Mouse (Mus musculus) kidney, adult 11 months (tissue): ENCODE data around the gene Fam104a.
A peak's percentile ranks its signal among the peaks of the same experiment; 100 is the strongest.

ENCODE experiments used
- DNase-seq: peaks from one replicate; pipeline ENCODE4 v3.0.0; 2022

The Fam104a gene

DNA sequence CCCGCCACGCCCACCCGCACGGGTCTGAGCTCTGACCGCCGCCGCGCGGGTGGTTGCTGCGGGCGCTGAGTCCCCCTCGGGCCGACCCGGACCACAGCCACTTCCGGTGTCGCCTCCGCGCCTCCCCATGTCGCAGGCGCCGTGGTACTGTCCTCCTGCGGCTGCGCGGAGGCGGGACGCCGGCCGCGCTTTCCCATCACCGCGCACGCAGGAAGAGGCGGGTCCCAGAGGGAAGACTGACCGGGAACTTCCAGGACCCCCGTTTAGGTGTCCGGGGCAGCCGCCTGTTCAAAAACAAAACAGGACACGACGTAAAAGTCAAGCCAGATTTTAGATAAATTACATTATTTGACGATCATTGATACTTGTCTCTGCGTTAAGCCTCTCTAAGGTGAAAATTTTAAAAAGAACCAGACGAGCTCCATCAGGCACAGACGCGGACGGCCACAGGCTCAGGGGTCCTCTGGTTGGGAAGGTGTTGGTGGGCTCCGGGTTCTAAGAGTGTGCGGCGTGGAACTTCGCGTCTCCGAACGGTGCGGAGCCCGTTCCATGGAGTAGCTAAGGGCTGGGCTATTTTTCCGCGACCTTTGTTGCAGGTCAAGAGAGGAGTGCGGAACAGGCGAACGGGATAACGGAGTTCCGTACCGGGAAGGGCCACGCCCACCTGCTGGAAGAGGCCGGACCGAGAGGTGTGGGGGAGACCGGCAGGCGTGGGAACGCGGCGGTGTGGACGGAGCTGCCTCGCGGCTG, at the start of gene Fam104a, which contains the start of gene D11Wsu47e:
Fam104a (minus strand) TSS at position 199 of the 750 bp plus-strand sequence.
D11Wsu47e (plus strand) TSS at position 456 of the 750 bp plus-strand sequence.
- peak; percentile 95 for DNase-seq

DNA sequence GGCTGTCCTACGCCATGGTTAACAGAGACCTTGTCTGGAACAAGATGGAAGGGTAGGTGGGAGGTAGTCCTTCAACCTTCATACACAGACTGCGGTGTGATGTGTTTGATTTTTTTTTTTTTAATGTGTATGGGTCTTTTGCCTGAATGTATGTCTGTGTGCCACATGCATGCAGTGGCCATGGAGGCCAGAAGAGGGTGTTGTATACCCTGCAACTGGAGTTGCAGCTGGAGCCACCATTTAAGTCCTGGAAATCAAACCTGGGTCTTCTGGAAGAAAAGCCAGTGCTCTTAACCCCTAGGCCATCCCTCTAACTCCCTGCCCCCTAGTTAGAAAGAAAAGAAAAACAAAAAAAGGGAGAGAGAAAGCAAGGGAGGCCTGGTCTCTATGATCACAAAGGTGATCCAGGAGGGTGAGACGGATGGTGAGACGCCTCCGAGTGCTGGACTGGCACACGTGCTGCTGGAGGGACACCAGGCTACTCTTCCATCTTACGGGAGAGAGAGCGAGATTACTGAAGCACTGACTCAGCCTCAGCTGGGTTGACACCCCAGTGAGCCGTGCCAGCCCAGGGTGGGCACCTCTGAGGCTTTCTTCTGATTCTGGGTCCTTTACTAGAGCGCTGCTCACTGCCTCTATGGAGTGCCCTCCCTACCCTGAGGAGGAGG, 48.1 kb upstream of the Fam104a start:
- no peak for DNase-seq

DNA sequence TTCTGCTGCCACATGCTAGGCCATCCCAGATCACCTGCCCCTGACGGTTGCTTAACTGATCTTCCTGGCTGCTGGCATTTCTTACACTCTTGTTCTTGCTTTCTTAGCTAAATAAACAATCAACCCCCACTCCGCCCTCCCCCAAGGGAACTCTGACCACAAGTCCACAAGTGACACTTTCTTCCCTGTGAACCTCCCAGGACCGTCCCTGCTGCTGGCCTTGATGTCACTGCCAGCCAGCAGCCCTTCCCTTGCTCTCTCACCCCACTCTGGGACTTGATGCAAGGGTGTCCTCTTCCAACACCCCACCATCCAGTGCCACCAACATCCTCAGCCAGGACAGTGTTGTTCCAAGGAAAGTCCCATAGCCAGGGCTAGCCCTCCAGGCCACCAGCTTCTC, 46.9 kb upstream of the Fam104a start:
- peak; percentile 43 for DNase-seq

DNA sequence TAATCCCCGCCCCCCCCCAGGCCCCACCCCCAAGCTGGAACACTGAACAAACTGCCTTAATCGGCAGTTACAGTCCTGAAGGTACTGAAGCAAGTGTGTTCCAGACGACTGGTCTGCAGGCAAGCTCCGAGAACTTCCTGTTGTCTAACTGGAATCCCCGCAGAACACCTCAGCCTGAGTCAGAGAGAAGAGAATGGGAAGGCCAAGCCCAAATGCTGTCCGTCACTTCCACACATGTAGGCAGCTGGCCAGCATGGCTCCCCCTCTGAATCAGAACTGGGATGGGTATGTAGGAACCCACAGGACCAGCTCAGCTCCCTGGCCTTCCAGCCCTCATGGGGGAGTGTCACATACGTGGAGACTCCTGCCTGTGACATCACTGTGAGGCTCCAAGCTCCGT, 46.0 kb upstream of the Fam104a start:
- DNase-seq: peak; percentile 47

DNA sequence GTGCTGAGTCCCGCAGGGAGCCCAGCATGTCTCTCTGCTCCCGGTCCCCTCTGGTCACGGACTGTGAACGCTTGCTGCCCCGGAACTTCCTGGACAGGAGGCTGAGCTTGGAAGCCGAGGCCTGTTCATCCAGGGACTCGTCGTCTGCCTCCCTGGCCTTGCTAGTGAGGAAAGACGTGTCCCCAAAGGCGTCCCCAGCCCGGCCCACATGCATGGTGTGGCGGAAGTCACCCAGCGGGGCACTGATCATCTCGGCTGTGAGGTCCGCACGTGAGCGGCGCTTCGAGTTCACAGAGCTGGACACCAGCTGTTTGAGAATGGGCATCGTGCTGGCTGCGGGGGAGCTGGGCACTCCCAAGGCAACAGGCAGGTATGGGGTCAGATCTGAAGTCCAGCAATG, 45.3 kb upstream of the Fam104a start:
- no peak for DNase-seq

DNA sequence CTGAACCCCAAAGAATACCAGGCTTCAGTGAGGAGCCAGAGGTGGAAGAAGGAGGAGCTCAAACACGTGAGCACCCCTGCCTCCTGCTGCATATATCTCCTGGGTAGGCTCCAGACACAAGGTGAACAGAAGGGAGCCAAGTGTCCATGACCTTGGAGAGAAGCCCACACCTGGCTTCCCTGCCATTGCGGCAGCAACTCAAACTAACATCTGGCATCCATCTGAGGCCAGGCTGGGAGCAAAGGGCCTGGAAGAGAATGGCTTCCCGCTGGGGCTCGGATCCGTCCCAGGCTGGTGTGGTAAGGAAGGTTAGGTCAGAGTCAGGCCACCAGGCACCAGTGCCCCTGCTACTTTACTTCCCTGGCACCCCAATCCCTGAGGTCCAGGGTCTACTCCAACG, 44.0 kb upstream of the Fam104a start:
- DNase-seq: no peak

DNA sequence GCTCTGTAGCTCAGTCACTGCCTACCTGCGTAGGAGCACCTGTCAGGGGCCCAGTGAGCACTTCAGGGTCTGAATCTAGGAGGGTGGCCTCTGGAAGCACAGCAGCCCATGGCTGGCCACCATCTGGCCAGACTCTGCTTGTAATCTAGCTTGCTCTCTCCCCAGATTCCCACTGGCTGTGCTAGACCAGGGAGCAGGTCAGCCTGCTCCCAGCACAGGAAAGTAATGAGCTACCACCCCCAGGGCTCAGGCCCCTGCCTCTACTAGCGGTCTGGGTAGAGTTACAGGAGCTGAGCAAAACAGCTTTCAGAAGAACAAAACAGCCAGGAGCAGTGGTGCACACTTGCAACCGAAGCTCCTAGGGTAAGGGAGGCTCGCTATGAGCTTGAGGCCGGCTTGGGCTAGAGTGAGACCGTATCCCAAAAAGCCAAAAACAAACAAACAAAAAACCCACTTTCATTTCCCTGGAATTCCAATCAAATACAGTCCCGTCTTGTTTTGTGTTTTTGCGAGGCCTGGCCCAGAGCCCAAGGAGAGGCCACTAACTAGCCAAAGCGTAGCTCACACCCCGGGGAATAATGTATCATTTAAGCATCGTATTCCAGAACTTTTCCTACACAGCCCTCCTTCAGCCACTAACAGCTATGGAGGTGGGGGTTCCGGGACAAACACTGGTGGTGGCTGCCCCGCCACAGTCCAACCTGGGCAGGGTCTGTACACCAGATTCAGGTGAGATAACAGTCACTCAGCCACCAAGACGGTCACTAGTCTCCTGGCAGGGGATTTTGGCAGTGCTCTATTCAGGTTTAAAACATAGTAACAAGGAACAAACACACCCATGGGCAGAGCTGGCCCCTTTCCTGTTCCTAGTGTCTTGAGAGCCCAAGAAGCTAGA, 43.3 kb upstream of the Fam104a start:
- no peak for DNase-seq

DNA sequence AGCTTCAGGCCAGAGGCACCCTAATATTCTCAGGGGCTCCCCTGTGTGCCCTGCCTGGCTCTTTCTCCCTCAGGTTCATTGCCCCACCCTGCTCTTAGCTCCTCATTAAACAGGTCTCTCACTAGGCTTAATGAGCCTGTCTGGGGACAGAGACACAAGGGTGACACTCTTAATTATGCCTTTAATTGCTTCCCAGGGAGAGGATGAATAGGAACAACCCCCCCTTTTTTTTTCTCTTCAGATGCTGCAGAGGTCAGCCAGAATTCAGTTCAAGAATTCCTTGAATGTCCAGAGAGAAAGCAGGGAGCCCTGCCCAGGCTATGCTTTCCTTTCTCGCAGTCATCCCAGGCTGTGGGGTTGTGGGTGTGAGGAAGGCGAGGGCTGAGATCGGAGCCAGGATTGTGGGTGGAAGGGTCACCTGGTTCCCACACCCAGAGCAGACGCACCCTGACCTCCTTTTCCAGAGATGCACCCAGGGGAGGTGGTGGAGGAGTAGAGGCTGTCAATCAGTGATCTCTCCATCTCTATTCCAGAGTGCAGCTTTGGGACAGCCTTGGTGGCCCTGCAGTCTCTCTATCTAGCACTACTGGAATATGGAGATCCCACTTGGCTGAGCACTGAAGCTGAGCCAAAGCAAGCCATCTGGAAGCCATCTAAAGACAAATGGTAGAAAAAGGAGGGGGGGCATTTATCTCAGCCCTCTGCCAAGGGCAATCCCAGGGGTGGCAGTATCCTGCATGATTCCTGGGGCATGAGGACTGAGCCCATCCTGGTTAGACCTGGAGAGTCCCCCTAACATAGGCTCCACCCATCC, 41.5 kb upstream of the Fam104a start:
- DNase-seq: peak; percentile 38

DNA sequence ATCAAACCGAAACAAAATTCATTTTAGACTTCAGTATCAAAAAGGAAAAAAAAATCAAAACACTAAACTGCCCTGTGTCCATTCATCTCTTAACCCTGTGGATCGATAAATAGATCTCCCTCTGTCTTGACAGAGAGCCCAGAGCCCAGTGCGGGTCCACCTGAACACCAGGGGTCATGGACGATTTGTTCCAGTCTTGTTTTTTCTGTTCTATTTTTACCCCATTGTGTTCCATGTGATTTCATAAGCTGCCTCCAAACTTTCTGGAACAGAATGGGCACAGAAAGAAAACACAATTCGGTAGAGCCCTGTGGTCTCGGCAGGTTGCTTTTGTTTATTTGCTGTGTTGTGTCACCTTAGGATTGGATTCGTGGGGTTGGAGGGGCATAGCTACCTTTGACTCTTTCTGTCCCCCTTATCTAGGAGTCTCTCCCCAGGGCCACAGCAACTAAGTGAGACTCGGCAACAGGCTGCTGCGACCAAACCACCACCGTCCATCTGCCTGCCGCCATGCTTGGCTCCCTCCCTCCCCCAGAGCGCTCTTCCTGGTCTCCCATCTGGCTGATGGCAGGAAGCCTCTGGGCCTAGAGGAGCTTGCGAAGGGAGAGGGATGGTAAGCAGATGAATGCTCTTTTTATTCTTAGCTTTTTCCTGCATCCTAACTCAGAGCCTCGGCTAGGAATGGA, 38.6 kb upstream of the Fam104a start:
- no peak for DNase-seq

DNA sequence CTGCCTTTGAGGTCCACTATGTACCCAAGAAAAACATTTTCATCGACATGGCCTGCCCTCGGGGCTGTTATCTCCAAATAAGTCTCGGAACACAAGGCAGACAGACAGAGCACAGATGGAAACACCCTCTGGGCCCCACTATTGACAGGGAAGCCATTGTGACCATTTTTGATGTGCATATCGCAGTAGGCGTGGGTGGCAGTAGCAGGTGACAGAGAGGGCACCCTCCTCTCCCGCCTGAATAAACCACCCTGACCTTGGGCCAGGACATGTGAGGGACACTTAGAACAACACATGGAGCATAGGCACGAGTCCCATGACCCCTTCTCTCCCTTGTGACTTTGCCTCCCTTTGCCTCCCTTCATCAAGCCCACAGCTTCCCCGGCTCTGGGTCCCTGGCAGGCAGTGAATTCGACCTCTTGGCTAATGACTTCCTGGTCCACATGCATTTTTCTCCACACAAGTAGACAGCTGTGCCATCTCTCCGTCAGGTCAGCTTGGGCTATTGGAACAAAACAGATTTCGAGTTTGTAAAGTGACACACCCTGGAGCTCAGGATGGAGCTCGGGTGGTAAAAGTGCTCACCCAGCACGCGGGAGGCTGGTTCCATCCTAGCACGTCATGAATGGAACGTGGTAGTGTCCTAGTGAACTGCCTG, 33.9 kb upstream of the Fam104a start:
- no peak for DNase-seq

DNA sequence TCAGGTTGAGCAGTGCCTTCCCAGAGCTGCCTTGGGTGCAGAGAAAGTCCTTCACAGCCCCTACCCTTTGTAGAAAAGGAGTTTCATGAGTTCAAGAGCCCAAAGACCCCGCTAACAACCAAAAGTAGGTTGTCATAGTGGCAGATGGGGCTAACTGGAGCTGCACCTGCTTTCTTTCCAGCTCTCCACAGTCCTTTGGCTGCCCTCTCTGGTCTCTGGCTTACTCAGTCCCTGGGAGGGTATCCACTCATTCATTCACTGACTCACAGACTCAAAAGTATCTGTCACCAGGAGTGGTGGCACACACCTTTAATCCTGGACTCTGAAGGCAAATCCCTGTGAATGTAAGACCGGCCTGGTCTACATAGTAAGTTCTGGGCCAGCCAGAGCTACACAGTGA, 32.2 kb upstream of the Fam104a start:
- no peak for DNase-seq

DNA sequence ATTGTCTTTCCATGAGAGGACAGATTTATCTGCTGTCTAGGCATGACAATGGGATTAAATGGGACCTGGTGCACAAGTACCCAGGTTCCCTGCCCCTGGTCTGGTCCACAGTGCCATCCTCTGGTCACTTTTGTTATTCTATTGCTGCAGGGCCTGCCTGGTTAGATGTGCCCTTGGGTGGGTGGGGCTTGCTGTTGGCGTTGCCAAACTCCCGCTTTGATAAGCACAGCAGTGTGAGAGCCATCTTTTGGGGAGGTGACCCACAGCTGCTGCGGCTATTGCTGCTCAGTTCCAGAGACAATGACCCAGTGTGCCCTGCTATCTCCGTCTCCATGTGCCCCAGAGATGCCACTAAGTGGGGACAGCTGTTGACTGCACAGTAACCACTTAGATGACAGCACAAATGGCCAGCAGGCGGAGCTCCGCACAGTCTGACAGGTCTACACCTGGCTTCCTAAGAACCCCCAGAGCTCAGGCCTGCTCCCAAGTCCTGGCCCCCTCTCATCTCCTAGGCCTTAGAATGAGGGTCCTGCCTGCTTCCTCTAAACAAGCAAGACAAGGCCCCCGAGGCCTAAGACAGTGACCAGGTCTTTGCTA, 31.2 kb upstream of the Fam104a start:
- DNase-seq: no peak

DNA sequence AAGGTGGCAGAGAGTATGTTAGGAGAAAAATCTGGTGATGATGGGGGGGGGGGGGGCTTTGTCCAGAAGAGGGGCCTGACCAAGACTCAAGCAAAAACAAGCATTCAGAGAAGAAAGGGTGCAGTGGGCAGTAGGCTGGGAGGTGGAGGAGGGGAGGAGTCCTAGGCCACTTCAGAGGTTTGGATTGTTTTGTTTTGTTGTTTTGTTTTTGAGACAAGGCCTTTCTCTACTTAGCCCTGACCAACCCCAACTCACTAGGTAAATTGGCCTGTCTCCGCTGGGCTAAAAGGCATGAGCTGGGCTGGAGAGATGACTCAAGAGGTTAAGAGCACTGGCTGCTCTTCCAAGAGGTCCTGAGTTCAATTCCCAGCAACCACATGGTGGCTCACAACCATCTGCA, 27.1 kb upstream of the Fam104a start:
- DNase-seq: no peak

DNA sequence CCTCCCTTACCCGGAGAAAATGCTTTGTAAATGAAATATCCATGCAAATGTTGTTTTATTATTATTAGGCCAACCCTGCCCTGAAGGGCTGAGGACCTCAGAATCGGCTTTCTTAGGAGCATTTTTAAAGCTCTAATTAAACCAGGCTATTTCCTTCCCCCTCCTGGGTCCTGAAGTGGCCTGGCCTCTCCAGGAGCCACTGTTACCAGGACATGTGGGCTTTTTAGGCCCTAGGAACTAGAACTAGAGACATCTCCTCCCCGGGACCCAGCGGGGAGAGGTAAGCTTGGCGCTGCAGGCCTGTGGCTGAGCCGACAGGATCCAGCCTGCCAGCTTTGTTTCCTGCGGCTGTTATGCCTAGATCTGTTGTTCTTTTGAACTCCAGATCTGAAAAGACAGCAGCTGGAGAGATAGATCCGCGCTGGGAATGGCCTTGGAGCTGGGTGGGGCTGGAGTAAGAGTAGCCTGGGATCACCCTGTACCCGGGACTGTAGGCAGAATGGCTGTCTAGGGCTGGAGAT, 26.4 kb upstream of the Fam104a start:
- DNase-seq: no peak

DNA sequence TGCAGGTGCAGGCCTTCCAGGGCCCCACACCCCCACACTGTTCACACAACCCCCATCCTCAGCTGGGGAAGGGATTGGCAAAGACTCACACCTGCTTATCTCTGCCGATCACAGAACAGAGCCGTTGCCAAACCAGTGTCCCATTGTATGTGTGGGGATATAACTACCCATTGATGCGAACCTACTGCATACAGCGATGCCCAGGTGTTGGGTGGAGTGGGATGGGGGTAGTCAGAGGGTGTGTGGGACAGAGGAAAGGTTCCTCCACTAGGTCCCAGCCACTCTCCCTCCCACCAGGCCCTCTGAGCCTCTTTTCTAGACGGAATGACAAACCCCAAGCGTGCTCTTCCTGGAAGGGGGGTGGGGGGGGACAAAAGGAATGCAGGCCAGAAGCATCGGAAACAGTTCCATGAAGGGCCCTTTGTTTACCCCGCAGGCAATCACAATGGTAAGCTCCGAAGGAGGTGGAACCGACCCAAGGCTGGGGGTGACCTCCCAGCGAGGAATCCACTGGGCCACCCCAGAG, 25.8 kb upstream of the Fam104a start, which contains the start of gene Cpsf4l:
Cpsf4l (minus strand) TSS at position 287 of the 526 bp plus-strand sequence.
- no peak for DNase-seq

DNA sequence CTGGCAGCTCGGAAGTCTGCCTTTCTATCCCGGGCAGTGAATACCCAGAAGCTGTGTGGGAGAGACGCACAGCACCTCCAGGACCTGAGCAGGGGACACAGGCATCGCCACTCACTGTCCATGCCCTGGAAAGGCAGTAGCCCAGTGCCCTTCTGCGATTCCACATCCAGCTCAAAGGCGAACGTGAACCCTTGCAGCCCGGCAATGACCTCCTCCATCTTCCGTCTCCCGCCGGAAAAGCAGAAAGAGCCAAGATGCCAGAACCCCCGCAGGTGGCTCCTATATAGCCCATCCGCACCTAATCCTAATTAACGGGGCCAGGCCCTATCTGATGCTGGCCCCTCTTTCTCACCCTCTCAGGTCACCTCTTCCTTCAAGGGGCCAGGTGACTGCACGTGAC, 25.3 kb upstream of the Fam104a start:
- no peak for DNase-seq

DNA sequence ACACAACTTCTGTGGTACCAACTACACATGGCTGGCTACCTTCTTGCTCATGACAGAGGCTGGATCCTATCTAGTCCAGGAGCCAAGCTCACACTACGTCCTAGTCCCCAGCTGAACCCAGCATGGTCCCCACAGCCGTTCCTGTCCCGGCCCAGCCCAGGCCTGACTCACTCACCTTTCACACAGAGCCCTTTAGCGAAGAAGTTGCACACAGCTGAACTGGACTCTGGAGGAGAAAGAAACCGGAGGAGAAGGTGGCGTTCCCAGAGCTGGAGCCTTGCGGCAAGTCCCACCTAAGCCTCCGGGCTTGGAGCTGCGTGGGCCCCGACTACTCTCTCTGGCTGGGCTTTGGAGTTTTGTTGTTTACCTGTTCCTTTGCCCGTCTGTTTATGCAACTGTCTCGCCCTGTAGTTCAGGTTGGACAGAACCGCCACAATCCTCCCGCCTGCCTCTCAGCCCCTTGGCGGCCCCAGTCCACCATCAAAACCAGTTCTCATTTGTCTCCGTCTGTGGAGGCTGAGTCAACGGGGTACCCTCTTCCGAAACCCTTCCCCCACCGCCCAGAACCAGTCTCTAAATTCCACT, 24.8 kb upstream of the Fam104a start:
- DNase-seq: no peak

DNA sequence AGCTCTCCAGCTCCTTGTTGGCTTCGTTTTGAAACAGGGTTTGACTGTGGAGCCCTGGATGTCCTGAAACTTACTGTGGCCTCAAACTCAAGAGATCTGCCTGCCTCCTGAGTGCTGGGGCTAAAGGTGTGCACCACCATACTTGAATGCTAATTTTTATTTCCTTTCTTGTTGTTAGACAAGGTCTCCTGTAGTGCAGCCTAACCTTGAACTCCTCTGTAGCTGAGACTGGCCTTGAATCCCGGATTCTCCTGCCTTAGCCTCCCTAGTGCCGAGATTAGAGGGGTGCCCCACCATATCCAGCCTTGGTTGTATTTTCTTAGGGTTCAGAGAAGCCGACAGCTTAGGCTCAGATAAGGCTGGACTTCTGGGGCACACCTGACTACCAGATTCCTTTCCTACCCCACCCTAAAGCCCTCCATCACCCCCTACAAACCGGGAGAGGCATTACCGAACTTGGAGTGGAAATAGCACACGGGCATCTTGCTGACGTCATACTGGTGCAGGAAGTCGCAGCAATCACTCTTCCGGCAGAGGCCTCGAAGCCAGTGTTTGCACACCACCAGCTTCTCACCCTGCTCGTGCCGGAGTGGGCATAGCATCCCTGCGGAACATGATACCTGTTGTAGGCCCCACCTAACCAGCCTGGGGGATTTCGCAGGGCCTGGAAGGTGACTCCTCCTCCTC, 22.2 kb upstream of the Fam104a start:
- DNase-seq: no peak

DNA sequence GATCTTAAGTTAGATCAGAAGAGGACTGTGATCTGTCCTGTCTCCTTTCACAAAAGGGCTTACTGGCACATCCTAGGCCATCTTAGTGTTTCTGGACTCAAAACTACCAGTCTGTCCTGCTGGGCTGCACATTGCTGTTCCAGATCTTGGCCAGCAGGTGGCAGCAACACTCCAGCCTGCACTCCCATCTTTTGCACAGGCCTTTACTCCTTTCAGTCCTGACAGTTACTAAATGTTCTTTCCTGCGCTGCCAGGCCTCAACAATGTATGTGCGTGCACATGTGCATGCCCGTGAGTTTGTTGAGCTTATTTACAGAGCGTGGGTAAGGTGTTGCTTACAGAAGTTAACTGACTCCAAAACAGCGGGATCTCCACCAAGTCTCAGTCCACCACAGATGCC, 19.8 kb upstream of the Fam104a start:
- peak; percentile 65 for DNase-seq
